Mouse (Mus musculus): Measurements from ENCODE around the gene S100a11. TPM values are rescaled to one million over a fixed set of nuclear protein-coding genes. Genes with fewer than 3 reads are reported as not detected.
"Not testable (repeated sequence)": the region's sequence is repeated elsewhere in the genome, so short reads cannot be mapped to it uniquely, and the experiment has no call there.

The S100a11 gene
- total and polyA plus RNA-seq, 3 experiments: 47.2 to 468 (median 75.2) TPM

DNA sequence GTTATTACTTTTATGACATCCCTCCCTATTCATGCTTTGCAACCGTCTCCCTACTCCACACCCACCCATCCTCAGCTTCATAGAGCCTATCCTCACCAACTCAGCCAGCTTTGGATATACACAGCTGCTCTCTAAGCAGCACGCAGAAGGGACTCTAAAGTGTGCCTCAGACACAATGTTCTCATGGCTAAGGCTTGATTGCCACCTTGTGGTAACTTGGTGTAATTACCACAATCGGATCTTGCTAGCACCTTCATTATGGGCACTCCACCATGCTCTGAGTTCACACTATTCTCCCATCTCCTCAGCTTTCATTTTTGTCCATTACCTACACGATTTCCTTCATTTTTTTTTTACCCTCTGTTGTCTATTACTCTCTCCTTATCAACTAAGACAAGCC, 26.3 kb upstream of the S100a11 start:
- Histone ChIP-seq H3K4me3 (replicated peaks in 1 of 3; ENCODE audit: low read depth in 2 of 3, low read length in 2 of 3, poor library complexity in 1 of 3) (no peak overlapping the region), H3K4me1 (ENCODE audit: control insufficient read depth in 1 of 2, insufficient read depth in 2 of 2) (peaks cover 0 to 4% of the 10 kb centered on the region in 2 experiments; a peak in 2 of 4 replicates), H3K9ac (ENCODE audit: insufficient read depth, low read depth) (peak overlapping the region; percentile 33; the same call in 1 of the 2 replicates), H3K4me2 (ENCODE audit: insufficient read depth, low read depth, poor library complexity, severe bottlenecking) (peak overlapping the region; percentile 50; the same call in 1 of the 2 replicates), H3K27ac (ENCODE audit: insufficient read depth, low read depth) (no peak overlapping the region), H3K9me3 (replicated peaks; ENCODE audit: low read length) (no peaks in the 10 kb centered on the region), H3K36me3 (replicated peaks in 1 of 2; ENCODE audit: control insufficient read depth in 1 of 2, insufficient read depth in 1 of 2, low read length in 1 of 2) (no peaks in the 10 kb centered on the region), H3K79me2 (replicated peaks; ENCODE audit: control insufficient read depth, extremely low read depth, insufficient read depth, poor library complexity, severe bottlenecking) (no peaks in the 10 kb centered on the region), H3K27me3 (replicated peaks) (no peaks in the 10 kb centered on the region)
- dilution Hi-C loops (cut with MboI; ENCODE audit: extremely low pct_ligation_motif_present, extremely low pct_unique_long_range_greater_than_20kb, low sequenced_read_pairs): no loop called here
- TF ChIP-seq NELFE (IDR thresholded peaks at IDR 0.05; ENCODE audit: low read depth, low read length): no peak
- TF ChIP-seq E2F4 (IDR thresholded peaks at IDR 0.05; ENCODE audit: insufficient replicate concordance, low read depth, low read length): no peak
- TF ChIP-seq MAZ (IDR thresholded peaks at IDR 0.05; ENCODE audit: low read depth, low read length): no peak
- no peak for TF ChIP-seq EP300 (IDR thresholded peaks at IDR 0.05; ENCODE audit: low read length)
- TF ChIP-seq ETS1 (conservative IDR thresholded peaks at IDR 0.05; ENCODE audit: low read depth, low read length): no peak
- TF ChIP-seq MAX (IDR thresholded peaks at IDR 0.05; ENCODE audit: low read length): 0 out of 2 replicates have a peak, but pooled peaks have one; percentile 26
- peak; percentile 44 for TF ChIP-seq ZC3H11A (IDR thresholded peaks at IDR 0.05; ENCODE audit: low read depth, low read length)
- TF ChIP-seq SMC3 (IDR thresholded peaks at IDR 0.05; ENCODE audit: low read depth, low read length): peak; percentile 93
- TF ChIP-seq SIN3A (IDR thresholded peaks at IDR 0.05; ENCODE audit: low read length): 0 out of 2 replicates have a peak, but pooled peaks have one; percentile 34
- no peak for TF ChIP-seq MAFK (IDR thresholded peaks at IDR 0.05; ENCODE audit: insufficient replicate concordance, low read length)
- peak; percentile 85 to 93 for TF ChIP-seq CTCF (conservative IDR thresholded peaks at IDR 0.05 in 1 of 2, IDR thresholded peaks at IDR 0.05 in 1 of 2; ENCODE audit: low read depth in 2 of 2, low read length in 2 of 2)
- no peak for TF ChIP-seq JUN (IDR thresholded peaks at IDR 0.05; ENCODE audit: insufficient read depth, low read depth, low read length)
- peak; percentile 78; the same call in 1 of the 2 replicates for TF ChIP-seq MYC (IDR thresholded peaks at IDR 0.05; ENCODE audit: low read depth, low read length)
- no peak for TF ChIP-seq MXI1 (IDR thresholded peaks at IDR 0.05; ENCODE audit: low read depth, low read length)
- no peak for TF ChIP-seq HCFC1 (IDR thresholded peaks at IDR 0.05; ENCODE audit: low read depth, low read length)
- peak; percentile 93 for TF ChIP-seq RAD21 (IDR thresholded peaks at IDR 0.05; ENCODE audit: low read depth, low read length)
- no peak for TF ChIP-seq PAX5 (IDR thresholded peaks at IDR 0.05; ENCODE audit: low read length)
- no peak for TF ChIP-seq IRF4 (IDR thresholded peaks at IDR 0.05; ENCODE audit: low read depth, low read length)
- TF ChIP-seq KAT2A (IDR thresholded peaks at IDR 0.05; ENCODE audit: insufficient replicate concordance, low read length): no peak
- no peak for TF ChIP-seq UBTF (IDR thresholded peaks at IDR 0.05; ENCODE audit: low read depth, low read length)
- TF ChIP-seq ELF1 (IDR thresholded peaks at IDR 0.05; ENCODE audit: low read depth, low read length): no peak
- no peak for TF ChIP-seq POLR2A (IDR thresholded peaks at IDR 0.05; ENCODE audit: low read depth, low read length)
- in situ Hi-C loops (cut with MboI; ENCODE audit: low pct_ligation_motif_present, low pct_unique_long_range_greater_than_20kb, low sequenced_read_pairs): loop anchor here (10.0 kb wide), 2 partner anchors 129 to 359 kb away; no protein-coding TSS in a partner anchor
- peak; percentile 86 for DNase-seq (ENCODE audit: extremely low read depth)

DNA sequence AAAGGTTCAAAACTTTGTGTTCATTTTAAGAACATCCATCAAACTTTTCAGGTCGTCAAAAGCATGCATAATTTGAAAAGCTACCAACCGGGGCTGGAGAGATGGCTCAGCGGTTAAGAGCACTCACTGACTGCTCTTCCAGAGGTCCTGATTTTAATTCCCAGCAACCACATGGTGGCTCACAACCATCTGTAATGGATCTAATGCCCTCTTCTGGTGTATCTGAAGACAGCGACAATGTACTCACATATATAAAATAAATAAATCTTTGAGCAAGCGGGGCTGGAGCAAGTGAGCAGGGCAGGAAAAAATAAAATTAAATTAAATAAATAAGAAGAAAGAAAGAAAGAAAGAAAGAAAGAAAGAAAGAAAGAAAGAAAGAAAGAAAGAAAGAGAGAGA, 25.5 kb upstream of the S100a11 start:
- H3K4me1 ChIP-seq (ENCODE audit: control insufficient read depth in 1 of 2, insufficient read depth in 2 of 2); H3K27ac ChIP-seq (ENCODE audit: insufficient read depth, low read depth); H3K4me3 ChIP-seq (replicated peaks in 1 of 3; ENCODE audit: low read depth in 2 of 3, low read length in 2 of 3, poor library complexity in 1 of 3); DNase-seq (ENCODE audit: extremely low read depth); H3K79me2 ChIP-seq (replicated peaks; ENCODE audit: control insufficient read depth, extremely low read depth, insufficient read depth, poor library complexity, severe bottlenecking); H3K36me3 ChIP-seq (replicated peaks in 1 of 2; ENCODE audit: control insufficient read depth in 1 of 2, insufficient read depth in 1 of 2, low read length in 1 of 2); H3K4me2 ChIP-seq (ENCODE audit: insufficient read depth, low read depth, poor library complexity, severe bottlenecking); H3K9me3 ChIP-seq (replicated peaks; ENCODE audit: low read length); H3K27me3 ChIP-seq (replicated peaks); dilution Hi-C loops (cut with MboI; ENCODE audit: extremely low pct_ligation_motif_present, extremely low pct_unique_long_range_greater_than_20kb, low sequenced_read_pairs): not testable (repeated sequence)
- TF ChIP-seq CTCF (conservative IDR thresholded peaks at IDR 0.05 in 1 of 2, IDR thresholded peaks at IDR 0.05 in 1 of 2; ENCODE audit: low read depth in 2 of 2, low read length in 2 of 2): peak in 1 of 2 experiments; percentile 64; a peak in 2 of 4 replicates
- H3K9ac ChIP-seq (ENCODE audit: insufficient read depth, low read depth): 0 out of 2 replicates have a peak overlapping the region, but pooled peaks have one; percentile 33
- in situ Hi-C loops (cut with MboI; ENCODE audit: low pct_ligation_motif_present, low pct_unique_long_range_greater_than_20kb, low sequenced_read_pairs): loop anchor here (10.0 kb wide), 2 partner anchors 130 to 360 kb away; no protein-coding TSS in a partner anchor

All from CH12.LX (cell line).